Mouse (Mus musculus): ENCODE results near the gene Ext2. TPM values are rescaled to one million over a fixed set of nuclear protein-coding genes. Genes with fewer than 3 reads are reported as not detected.

The Ext2 gene
- polyA plus RNA-seq, 1 experiment from 2014 or later: 93.6 TPM

DNA sequence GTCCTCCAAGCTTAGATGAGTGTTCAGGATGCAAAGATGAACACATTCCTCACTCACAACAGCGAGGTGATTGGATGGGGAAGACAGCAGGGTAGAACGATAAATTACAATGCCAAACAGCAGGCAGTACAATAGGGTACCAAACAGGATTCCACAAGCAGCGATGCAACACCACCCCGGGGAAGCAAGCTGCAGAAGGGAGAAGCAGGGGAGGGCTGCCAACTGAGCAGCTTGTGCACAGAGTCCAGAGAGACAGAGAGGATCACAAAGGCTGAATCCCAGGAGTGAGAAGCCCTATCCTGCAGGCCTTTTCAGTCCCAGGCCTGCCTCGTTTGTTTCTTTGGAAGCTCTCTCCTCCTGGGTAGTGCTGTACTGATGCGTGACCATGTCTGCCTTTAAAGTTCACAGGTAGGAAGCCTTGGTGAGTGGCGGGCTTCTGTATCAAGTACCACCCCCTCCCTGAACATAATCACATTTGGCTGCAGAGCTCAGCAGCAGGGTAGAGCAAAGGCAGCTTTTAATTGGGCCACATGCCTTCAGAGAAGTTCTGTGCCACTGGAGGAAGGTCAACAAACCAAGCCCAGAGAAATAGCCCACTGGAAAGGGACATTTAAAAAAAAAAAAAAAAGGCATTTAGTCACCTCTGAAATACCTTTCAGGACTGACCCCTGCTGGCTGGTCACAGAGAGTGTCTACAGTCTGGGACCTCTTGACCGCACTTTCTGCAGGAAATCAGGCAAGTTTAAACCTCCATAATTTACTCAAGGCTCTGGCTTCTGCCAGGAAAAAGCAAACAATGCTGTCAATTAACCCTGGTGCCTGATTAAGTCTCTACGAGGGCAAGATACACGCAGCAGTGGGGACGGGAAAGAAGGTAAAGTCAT is 77.8 kb downstream of the Ext2 start:
- 50% methylated on average over 11 of the region's 11 CpGs for WGBS
- no peaks in the 10 kb centered on the region for H3K27me3 ChIP-seq (ENCODE audit: control insufficient read depth, insufficient read depth, low read length)
- H3K4me2 ChIP-seq (ENCODE audit: low read depth, low read length): no peak overlapping the region
- no peak overlapping the region for H3K4me3 ChIP-seq (replicated peaks; ENCODE audit: low read length)
- no peak for ATAC-seq (ENCODE audit: insufficient read depth, low FRiP score)
- H3K27ac ChIP-seq (ENCODE audit: low read length): no peak overlapping the region
- no peaks in the 10 kb centered on the region for H3K36me3 ChIP-seq (ENCODE audit: control insufficient read depth, insufficient read depth, low read length)
- peaks cover 24% of the 10 kb centered on the region for H3K4me1 ChIP-seq (ENCODE audit: control insufficient read depth, insufficient read depth, low read length)
- no peaks in the 10 kb centered on the region for H3K9me3 ChIP-seq (replicated peaks; ENCODE audit: control insufficient read depth, low read length)
- H3K9ac ChIP-seq (ENCODE audit: low read length): no peak overlapping the region

- 62% methylated on average over 7 of the region's 7 CpGs for WGBS
- Histone ChIP-seq H3K4me3 (replicated peaks; ENCODE audit: low read length) (no peak overlapping the region), H3K27ac (ENCODE audit: low read length) (no peak overlapping the region), H3K4me2 (ENCODE audit: low read depth, low read length) (no peak overlapping the region), H3K4me1 (ENCODE audit: control insufficient read depth, insufficient read depth, low read length) (peaks cover 24% of the 10 kb centered on the region), H3K9ac (ENCODE audit: low read length) (no peak overlapping the region), H3K36me3 (ENCODE audit: control insufficient read depth, insufficient read depth, low read length) (no peaks in the 10 kb centered on the region), H3K27me3 (ENCODE audit: control insufficient read depth, insufficient read depth, low read length) (no peaks in the 10 kb centered on the region), H3K9me3 (replicated peaks; ENCODE audit: control insufficient read depth, low read length) (no peaks in the 10 kb centered on the region)
- no peak for ATAC-seq (ENCODE audit: insufficient read depth, low FRiP score)
These were observed 80.7 kb downstream of the Ext2 start for GRCm38 (mm10) chr2:93741700-93742099.

DNA sequence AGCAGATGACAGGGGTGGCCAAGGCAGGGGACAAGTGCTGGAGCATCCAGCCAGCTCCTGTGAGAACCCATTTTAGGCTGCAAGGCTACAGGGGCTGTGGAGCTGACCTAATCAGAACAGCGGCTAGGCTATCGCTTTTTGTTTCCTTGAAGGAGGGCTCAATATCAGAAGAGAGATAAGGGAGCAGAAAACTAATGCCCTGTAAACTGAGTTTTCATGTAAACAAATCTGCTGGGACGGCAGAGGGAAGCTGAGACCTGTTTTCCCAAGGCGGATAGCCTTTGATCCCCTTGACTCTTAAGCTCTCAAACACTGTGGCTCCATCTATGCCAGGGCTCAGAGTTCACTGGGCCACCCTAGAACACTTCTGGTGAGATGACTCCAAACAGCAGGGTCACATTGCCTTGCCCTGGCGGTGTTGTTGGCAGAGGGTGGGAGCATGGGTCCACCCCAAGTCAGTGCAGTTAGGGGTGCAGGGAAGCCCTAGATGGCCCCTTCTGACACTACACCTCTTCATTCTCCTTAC is 83.3 kb downstream of the Ext2 start:
- Histone ChIP-seq H3K27me3 (ENCODE audit: control insufficient read depth, insufficient read depth, low read length) (no peaks in the 10 kb centered on the region), H3K9ac (ENCODE audit: low read length) (no peak overlapping the region), H3K4me3 (replicated peaks; ENCODE audit: low read length) (no peak overlapping the region), H3K36me3 (ENCODE audit: control insufficient read depth, insufficient read depth, low read length) (no peaks in the 10 kb centered on the region), H3K4me2 (ENCODE audit: low read depth, low read length) (no peak overlapping the region), H3K27ac (ENCODE audit: low read length) (no peak overlapping the region), H3K9me3 (replicated peaks; ENCODE audit: control insufficient read depth, low read length) (no peaks in the 10 kb centered on the region), H3K4me1 (ENCODE audit: control insufficient read depth, insufficient read depth, low read length) (peaks cover 6% of the 10 kb centered on the region; the same call in 1 of the 2 replicates)
- 34% methylated on average over 5 of the region's 5 CpGs for WGBS
- peak; percentile 27; the same call in 1 of the 2 replicates for ATAC-seq (ENCODE audit: insufficient read depth, low FRiP score)

DNA sequence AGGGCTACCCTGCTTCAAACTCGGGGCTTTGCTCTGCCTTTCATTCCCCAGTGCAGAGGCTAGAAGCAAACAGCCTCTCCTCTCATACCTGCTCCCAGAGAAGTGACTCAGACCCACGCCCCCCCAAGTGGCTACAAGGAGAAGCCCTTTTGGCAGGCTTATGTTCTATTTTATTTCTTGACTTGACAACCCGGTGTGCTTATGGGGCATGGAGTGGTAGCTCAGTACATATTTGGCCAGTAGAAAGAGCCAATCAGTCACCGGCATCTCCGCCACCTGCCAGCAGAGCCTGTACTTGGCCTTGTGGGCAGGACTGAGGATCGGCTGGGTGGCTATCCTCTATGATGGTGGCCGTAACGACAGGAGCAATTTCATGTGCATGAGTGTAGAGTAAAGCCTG is 85.2 kb downstream of the Ext2 start:
- no peaks in the 10 kb centered on the region for H3K27me3 ChIP-seq (ENCODE audit: control insufficient read depth, insufficient read depth, low read length)
- no peaks in the 10 kb centered on the region; the same call in 1 of the 2 replicates for H3K36me3 ChIP-seq (ENCODE audit: control insufficient read depth, insufficient read depth, low read length)
- no peak overlapping the region for H3K4me2 ChIP-seq (ENCODE audit: low read depth, low read length)
- H3K4me1 ChIP-seq (ENCODE audit: control insufficient read depth, insufficient read depth, low read length): peaks cover 6% of the 10 kb centered on the region; the same call in 1 of the 2 replicates
- H3K27ac ChIP-seq (ENCODE audit: low read length): no peak overlapping the region
- ATAC-seq (ENCODE audit: insufficient read depth, low FRiP score): no peak
- H3K9ac ChIP-seq (ENCODE audit: low read length): no peak overlapping the region
- no peak overlapping the region for H3K4me3 ChIP-seq (replicated peaks; ENCODE audit: low read length)
- H3K9me3 ChIP-seq (replicated peaks; ENCODE audit: control insufficient read depth, low read length): no peaks in the 10 kb centered on the region
- WGBS: 88% methylated on average over 8 of the region's 8 CpGs

GRCm38 (mm10) chr2:93732658-93733057 is 89.7 kb downstream of the Ext2 start:
- H3K4me2 ChIP-seq (ENCODE audit: low read depth, low read length): no peak overlapping the region

DNA sequence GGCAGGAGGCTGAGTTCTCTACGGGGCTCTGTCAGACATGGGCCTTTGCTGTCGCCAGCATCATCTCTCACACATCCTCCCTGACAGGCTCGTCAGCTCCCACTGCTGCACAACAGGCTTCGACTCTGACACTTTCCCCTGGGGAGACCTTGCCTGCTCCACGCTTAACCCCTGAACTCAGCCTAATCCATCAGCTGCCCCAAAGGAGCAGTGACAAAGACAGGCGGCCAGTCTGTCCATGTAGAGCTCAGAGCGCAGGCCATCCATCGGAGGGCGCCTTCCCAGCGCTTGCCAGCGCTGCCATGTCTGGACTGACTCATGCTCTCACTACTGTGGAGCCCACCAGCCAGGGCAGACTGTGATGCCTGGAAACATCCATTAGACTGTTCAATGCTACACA is 92.8 kb downstream of the Ext2 start:
- Histone ChIP-seq H3K4me1 (ENCODE audit: control insufficient read depth, insufficient read depth, low read length) (no peaks in the 10 kb centered on the region), H3K4me3 (replicated peaks; ENCODE audit: low read length) (no peak overlapping the region), H3K9me3 (replicated peaks; ENCODE audit: control insufficient read depth, low read length) (no peaks in the 10 kb centered on the region), H3K27me3 (ENCODE audit: control insufficient read depth, insufficient read depth, low read length) (no peaks in the 10 kb centered on the region), H3K9ac (ENCODE audit: low read length) (no peak overlapping the region), H3K4me2 (ENCODE audit: low read depth, low read length) (no peak overlapping the region), H3K27ac (ENCODE audit: low read length) (no peak overlapping the region), H3K36me3 (ENCODE audit: control insufficient read depth, insufficient read depth, low read length) (peaks cover 9% of the 10 kb centered on the region; the same call in 1 of the 2 replicates)
- ATAC-seq (ENCODE audit: insufficient read depth, low FRiP score): no peak
- 70% methylated on average over 11 of the region's 11 CpGs for WGBS

More at GRCm38 (mm10) chr2:93732658-93733057, 89.7 kb downstream of the Ext2 start:
- H3K4me1 ChIP-seq (ENCODE audit: control insufficient read depth, insufficient read depth, low read length): no peaks in the 10 kb centered on the region
- no peak overlapping the region for H3K27ac ChIP-seq (ENCODE audit: low read length)
- no peak overlapping the region for H3K4me3 ChIP-seq (replicated peaks; ENCODE audit: low read length)
- H3K9ac ChIP-seq (ENCODE audit: low read length): no peak overlapping the region
- ATAC-seq (ENCODE audit: insufficient read depth, low FRiP score): no peak
- no peaks in the 10 kb centered on the region for H3K9me3 ChIP-seq (replicated peaks; ENCODE audit: control insufficient read depth, low read length)
- H3K27me3 ChIP-seq (ENCODE audit: control insufficient read depth, insufficient read depth, low read length): no peaks in the 10 kb centered on the region
- H3K36me3 ChIP-seq (ENCODE audit: control insufficient read depth, insufficient read depth, low read length): peaks cover 4% of the 10 kb centered on the region; the same call in 1 of the 2 replicates
- 78% methylated on average over 7 of the region's 7 CpGs for WGBS

DNA sequence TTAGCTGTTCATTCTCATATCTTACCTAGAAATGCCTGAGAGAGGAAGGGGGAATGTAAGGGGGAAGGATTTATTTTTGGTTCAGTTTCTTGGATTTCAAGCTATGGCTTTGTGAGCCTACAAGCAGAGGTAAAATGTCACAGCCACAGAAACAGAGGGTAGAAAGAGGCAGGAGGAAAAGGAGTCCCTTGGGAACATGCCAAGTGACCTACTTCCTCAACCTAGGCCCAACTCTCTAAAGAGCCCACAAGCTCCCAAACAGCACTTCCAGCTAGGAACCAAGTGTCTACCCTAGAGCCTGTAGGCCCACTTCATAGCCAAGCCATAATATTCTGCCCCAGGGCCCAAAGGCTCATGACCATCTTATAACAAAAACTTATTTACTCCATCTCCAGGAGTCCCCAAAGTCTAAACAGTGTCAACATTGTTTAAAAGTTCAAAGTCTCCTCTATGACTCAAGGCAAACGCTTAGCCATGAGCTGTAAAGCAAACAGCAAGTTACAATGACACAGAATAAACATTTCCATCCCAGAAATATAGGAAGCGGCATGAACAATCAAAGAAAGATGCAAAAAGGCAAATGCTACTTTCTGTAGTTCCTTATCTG is 99.1 kb downstream of the Ext2 start:
- H3K9ac ChIP-seq (ENCODE audit: low read length): no peak overlapping the region
- 62% methylated on average over 2 of the region's 2 CpGs for WGBS

DNA sequence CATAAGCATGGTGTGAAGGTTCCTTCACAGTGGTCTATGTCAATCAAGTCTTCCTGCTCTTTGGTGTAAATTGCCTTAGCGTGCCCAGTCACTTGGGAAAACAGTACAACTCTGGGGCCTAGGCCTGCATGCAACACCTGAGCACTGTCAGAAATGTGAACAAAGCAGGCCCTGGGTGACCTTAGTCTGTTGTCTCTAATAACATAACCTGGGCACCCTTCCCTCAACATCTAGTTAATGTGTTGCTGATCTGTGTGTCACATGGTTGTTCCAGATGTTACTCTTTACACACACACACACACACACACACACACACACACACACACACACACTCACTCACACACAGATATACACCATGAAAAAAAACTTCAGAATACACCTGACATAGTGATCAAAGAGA is 101.4 kb downstream of the Ext2 start:
- 74% methylated on average over 1 of the region's 1 CpGs for WGBS
- H3K27me3 ChIP-seq (ENCODE audit: control insufficient read depth, insufficient read depth, low read length): no peaks in the 10 kb centered on the region
- H3K4me1 ChIP-seq (ENCODE audit: control insufficient read depth, insufficient read depth, low read length): peaks cover 9% of the 10 kb centered on the region; the same call in 1 of the 2 replicates
- ATAC-seq (ENCODE audit: insufficient read depth, low FRiP score): no peak
- 0 out of 2 replicates have a peak, but pooled peaks cover 5% of the 10 kb centered on the region for H3K36me3 ChIP-seq (ENCODE audit: control insufficient read depth, insufficient read depth, low read length)
- no peak overlapping the region for H3K4me3 ChIP-seq (replicated peaks; ENCODE audit: low read length)
- no peaks in the 10 kb centered on the region for H3K9me3 ChIP-seq (replicated peaks; ENCODE audit: control insufficient read depth, low read length)
- H3K9ac ChIP-seq (ENCODE audit: low read length): no peak overlapping the region
- H3K4me2 ChIP-seq (ENCODE audit: low read depth, low read length): no peak overlapping the region
- no peak overlapping the region for H3K27ac ChIP-seq (ENCODE audit: low read length)

More for the DNA sequence above, 99.1 kb downstream of the Ext2 start:
- Histone ChIP-seq H3K27me3 (ENCODE audit: control insufficient read depth, insufficient read depth, low read length) (no peaks in the 10 kb centered on the region), H3K4me1 (ENCODE audit: control insufficient read depth, insufficient read depth, low read length) (peaks cover 9% of the 10 kb centered on the region; the same call in 1 of the 2 replicates), H3K4me2 (ENCODE audit: low read depth, low read length) (no peak overlapping the region), H3K9me3 (replicated peaks; ENCODE audit: control insufficient read depth, low read length) (no peaks in the 10 kb centered on the region), H3K27ac (ENCODE audit: low read length) (peak overlapping the region; percentile 58), H3K36me3 (ENCODE audit: control insufficient read depth, insufficient read depth, low read length) (0 out of 2 replicates have a peak, but pooled peaks cover 5% of the 10 kb centered on the region), H3K4me3 (replicated peaks; ENCODE audit: low read length) (no peak overlapping the region)
- ATAC-seq (ENCODE audit: insufficient read depth, low FRiP score): peak; percentile 76

Measured in stomach, embryonic 16.5 days (tissue).